7 mouse cellular contexts compared by ENCODE assay signal in genomic region chr3:84937360-84938355, GRCm38 (mm10).
DNase-seq lines count a peak whose midpoint lies in the region; ATAC-seq and TF ChIP-seq lines count a peak whose summit lies in the region.

No protein-coding gene starts in this region.

- H3K4me2 ChIP-seq in hindbrain, embryonic 12.5 days (replicated peaks) = peak overlapping the region; percentile 22

- no peak for TF ChIP-seq CTCF in gastrocnemius, adult 2 months (IDR thresholded peaks at IDR 0.05)

- intact Hi-C loops in gastrocnemius, adult 2 months (cut with DNase I) = loop anchor here (10.0 kb wide), 1 partner anchor 177 kb away; no protein-coding TSS in a partner anchor

- H3K27me3 ChIP-seq in hindbrain, embryonic 12.5 days = no peaks in the 10 kb centered on the region

- WGBS in hindbrain, embryonic 12.5 days = 33% methylated on average over 12 of the region's 12 CpGs

- H3K36me3 ChIP-seq in hindbrain, embryonic 12.5 days = no peaks in the 10 kb centered on the region

- no peaks in the 10 kb centered on the region for H3K9me3 ChIP-seq in hindbrain, embryonic 12.5 days (replicated peaks)

- no peak overlapping the region for H3K9ac ChIP-seq in hindbrain, embryonic 12.5 days

- H3K4me3 ChIP-seq in hindbrain, embryonic 12.5 days = no peak overlapping the region
- no peak overlapping the region for H3K4me3 ChIP-seq in gastrocnemius, adult 2 months

- DNase-seq in MEL-GATA-1-ER (ENCODE audit: extremely low read depth, low read depth) = peak; percentile 43
- peak; percentile 18 for DNase-seq in brain, embryonic 18.5 days (ENCODE audit: low read depth, low spot score)
- peak; percentile 69 for DNase-seq in mesoderm, embryonic 11.5 days (ENCODE audit: low read depth, low spot score)
- no peak for DNase-seq in gastrocnemius, adult 2 months
- DNase-seq in spleen, postnatal 4 days (ENCODE audit: low spot score in 2 of 2) = no peak
- DNase-seq in kidney, adult 9 months = no peak

- peak; percentile 97 for ATAC-seq in hindbrain, embryonic 12.5 days (ENCODE audit: low FRiP score)

- H3K27ac ChIP-seq in hindbrain, embryonic 12.5 days = peak overlapping the region; percentile 76
- H3K27ac ChIP-seq in gastrocnemius, adult 2 months = no peak overlapping the region

- peaks cover 11% of the 10 kb centered on the region for H3K4me1 ChIP-seq in hindbrain, embryonic 12.5 days

Comparison
In these comparisons a context has a peak if more than half of its experiments do, and no peak if none do; other contexts are left out.
1. DNase-seq: peak in MEL-GATA-1-ER (single experiment), brain, embryonic 18.5 days (single experiment) and mesoderm, embryonic 11.5 days (single experiment); none in gastrocnemius, adult 2 months (single experiment), spleen, postnatal 4 days (0 of 2) and kidney, adult 9 months (single experiment).